8 mouse cellular contexts compared by ENCODE assay signal in the genomic region with DNA sequence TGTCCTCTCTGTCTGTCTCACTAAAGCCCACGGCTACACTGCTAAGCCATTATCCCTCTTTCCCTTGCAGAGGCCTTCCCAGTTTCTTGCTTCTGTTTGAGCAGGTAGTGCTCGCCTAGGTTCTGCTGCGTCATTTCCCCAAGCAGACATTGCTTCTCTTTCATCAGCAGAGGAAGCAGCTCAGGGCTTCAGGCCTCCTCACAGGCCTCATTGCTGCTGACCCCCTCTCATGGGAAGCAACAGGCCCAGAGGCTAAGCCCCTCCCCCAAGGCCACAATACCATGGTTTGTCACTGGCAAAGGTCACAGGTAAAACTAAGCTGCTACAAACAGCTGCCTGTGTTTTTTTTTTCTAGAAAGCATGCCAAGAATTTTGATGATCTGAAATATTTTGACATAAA. TPM values are rescaled to one million over a fixed set of nuclear protein-coding genes. Genes with fewer than 3 reads are reported as not detected.
DNase-seq lines count a peak whose midpoint lies in the region; ATAC-seq and TF ChIP-seq lines count a peak whose summit lies in the region.

No protein-coding gene starts in this region.

- no peak for TF ChIP-seq CTCF in kidney, postnatal 0 days (IDR thresholded peaks at IDR 0.05; ENCODE audit: low read depth)

- DNase-seq in heart, adult 11 months: no peak
- peak; percentile 53 for DNase-seq in embryo, embryonic 10.5 days (ENCODE audit: low spot score)
- peak; percentile 54 for DNase-seq in kidney, postnatal 0 days (ENCODE audit: low spot score)
- DNase-seq in naive thymus-derived CD4-positive, alpha-beta T cell, adult 2 months (ENCODE audit: low read depth): peak; percentile 49
- DNase-seq in natural killer cell, adult 2 months (ENCODE audit: low spot score in 2 of 2): no peak
- no peak for DNase-seq in cerebellum, adult 18-20 months
- DNase-seq in testis, postnatal 10 days (ENCODE audit: low spot score): no peak

- H3K9ac ChIP-seq in heart, embryonic 15.5 days: no peak overlapping the region
- H3K9ac ChIP-seq in kidney, postnatal 0 days (ENCODE audit: low read depth, low read length): no peak overlapping the region

- peaks cover 26% of the 10 kb centered on the region for H3K4me1 ChIP-seq in heart, embryonic 15.5 days (replicated peaks)
- H3K4me1 ChIP-seq in kidney, postnatal 0 days (replicated peaks; ENCODE audit: insufficient read depth, low read length): peaks cover 15% of the 10 kb centered on the region; the same call in 1 of the 2 replicates

- H3K27ac ChIP-seq in heart, embryonic 15.5 days: peak overlapping the region; percentile 34; the same call in 1 of the 2 replicates
- H3K27ac ChIP-seq in kidney, postnatal 0 days: peak overlapping the region; percentile 82

- ATAC-seq in heart, embryonic 15.5 days (replicated peaks; ENCODE audit: insufficient number of reproducible peaks, insufficient read depth, low FRiP score, low read depth): no peak
- ATAC-seq in kidney, postnatal 0 days (replicated peaks; ENCODE audit: low FRiP score, low read depth): peak; percentile 12; the same call in 1 of the 2 replicates

- 57% methylated on average over 3 of the region's 3 CpGs for WGBS in heart, embryonic 15.5 days
- WGBS in kidney, postnatal 0 days: 52% methylated on average over 3 of the region's 3 CpGs

- H3K9me3 ChIP-seq in heart, embryonic 15.5 days (replicated peaks): no peaks in the 10 kb centered on the region
- H3K9me3 ChIP-seq in kidney, postnatal 0 days (replicated peaks; ENCODE audit: low read length): no peaks in the 10 kb centered on the region

- no peak overlapping the region for H3K4me2 ChIP-seq in heart, embryonic 15.5 days
- H3K4me2 ChIP-seq in kidney, postnatal 0 days (ENCODE audit: low read length): no peak overlapping the region

- H3K27me3 ChIP-seq in heart, embryonic 15.5 days: no peaks in the 10 kb centered on the region
- no peaks in the 10 kb centered on the region for H3K27me3 ChIP-seq in kidney, postnatal 0 days (ENCODE audit: insufficient read depth, low read length)

- no peak overlapping the region for H3K4me3 ChIP-seq in heart, embryonic 15.5 days
- no peak overlapping the region for H3K4me3 ChIP-seq in kidney, postnatal 0 days (replicated peaks; ENCODE audit: low read depth, low read length)

- H3K36me3 ChIP-seq in heart, embryonic 15.5 days: no peaks in the 10 kb centered on the region
- H3K36me3 ChIP-seq in kidney, postnatal 0 days (ENCODE audit: insufficient read depth, low read length): no peaks in the 10 kb centered on the region

RNA-seq across cellular contexts. Expression of gene Art4, which starts 4.8 kb away (rescaled TPM):
- polyA plus RNA-seq in heart, embryonic 15.5 days (2015; fragmentation: Nextera tagmentation; extraction: Ambion mirVana): 14.4 and 16.5 TPM in 2 replicates
- polyA plus RNA-seq in kidney, postnatal 0 days (2015; fragmentation: Nextera tagmentation; extraction: Ambion mirVana): 7.4 and 9.3 TPM in 2 replicates

RNA-seq across cellular contexts. Expression of gene Smco3, which starts 17.5 kb away (rescaled TPM):
- 0.30 TPM in 1 of 2 replicates, not detected in the other for polyA plus RNA-seq in heart, embryonic 15.5 days (2015; fragmentation: Nextera tagmentation; extraction: Ambion mirVana)
- 2.1 TPM in 2 replicates for polyA plus RNA-seq in kidney, postnatal 0 days (2015; fragmentation: Nextera tagmentation; extraction: Ambion mirVana)

RNA-seq across cellular contexts. Expression of gene Mgp, which starts 22.9 kb away (rescaled TPM):
- 595 and 619 TPM in 2 replicates for polyA plus RNA-seq in heart, embryonic 15.5 days (2015; fragmentation: Nextera tagmentation; extraction: Ambion mirVana)
- polyA plus RNA-seq in kidney, postnatal 0 days (2015; fragmentation: Nextera tagmentation; extraction: Ambion mirVana): 605 and 626 TPM in 2 replicates

RNA-seq across cellular contexts. Expression of gene Wbp11, which starts 24.7 kb away (rescaled TPM):
- 60.4 and 66.9 TPM in 2 replicates for polyA plus RNA-seq in heart, embryonic 15.5 days (2015; fragmentation: Nextera tagmentation; extraction: Ambion mirVana)
- 76.4 and 82.9 TPM in 2 replicates for polyA plus RNA-seq in kidney, postnatal 0 days (2015; fragmentation: Nextera tagmentation; extraction: Ambion mirVana)

RNA-seq across cellular contexts. Expression of gene BC049715, which starts 25.3 kb away (rescaled TPM):
- polyA plus RNA-seq in heart, embryonic 15.5 days (2015; fragmentation: Nextera tagmentation; extraction: Ambion mirVana): 1.3 and 1.9 TPM in 2 replicates
- polyA plus RNA-seq in kidney, postnatal 0 days (2015; fragmentation: Nextera tagmentation; extraction: Ambion mirVana): 1.6 and 2.1 TPM in 2 replicates

Comparison
In these comparisons a context has a peak if more than half of its experiments do, and no peak if none do; other contexts are left out.
1. DNase-seq: peak in embryo, embryonic 10.5 days (single experiment), kidney, postnatal 0 days (single experiment) and naive thymus-derived CD4-positive, alpha-beta T cell, adult 2 months (single experiment); none in heart, adult 11 months (single experiment), natural killer cell, adult 2 months (0 of 2), cerebellum, adult 18-20 months (0 of 2) and testis, postnatal 10 days (single experiment).